Mouse (Mus musculus) Muller cell, postnatal 12 days (primary cell): ENCODE data around the gene Gm5800.
"Not testable (repeated sequence)": the region's sequence is repeated elsewhere in the genome, so short reads cannot be mapped to it uniquely, and the experiment has no call there.

Experiments used
- DNase-seq: peaks from one replicate; pipeline ENCODE4 v3.0.0-alpha.2; 2015; ENCODE audit errors: inconsistent ontology term

Gm5800 gene

DNA sequence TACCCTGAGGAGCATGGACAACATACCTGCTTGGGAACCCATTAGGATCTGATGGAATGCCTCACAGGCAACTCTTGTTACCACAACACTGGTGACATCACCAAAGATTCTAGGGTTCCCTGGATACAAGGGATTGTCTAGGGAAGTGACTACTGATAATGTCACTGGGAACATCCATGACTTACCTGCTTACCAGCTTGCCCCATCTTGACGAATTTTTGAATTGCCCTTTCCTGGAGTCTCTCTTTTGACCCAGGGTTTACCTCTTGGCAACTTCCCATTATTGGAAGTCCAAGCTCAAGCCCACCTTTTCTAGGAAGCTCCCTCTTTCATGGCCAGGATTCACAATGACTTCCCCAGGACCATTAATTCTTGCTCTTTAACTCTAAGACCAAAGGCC is at the start of gene Gm5800:
TSS of gene Gm5800 (minus strand) at position 101 of the 400 bp plus-strand sequence.
- no peak for DNase-seq

DNA sequence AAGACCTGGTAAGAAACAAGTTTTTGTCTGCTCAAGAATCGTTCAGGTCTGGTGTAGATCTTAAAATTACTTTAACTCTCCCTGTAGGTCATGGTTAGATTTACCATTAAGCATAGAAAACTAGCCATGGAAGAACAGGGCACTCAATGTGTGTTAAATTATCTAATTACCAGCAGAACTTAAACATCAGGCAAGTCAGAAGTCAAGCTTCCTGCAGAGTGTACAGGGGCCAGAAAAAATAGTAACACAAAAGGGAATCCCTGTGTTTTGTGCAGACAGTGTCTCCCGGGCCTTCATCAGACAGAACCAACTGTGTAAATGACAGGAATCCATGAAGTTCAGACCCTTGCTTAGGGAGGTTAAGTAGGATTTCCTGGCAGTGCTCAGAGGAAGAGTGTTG is 39.0 kb upstream of the Gm5800 start:
- DNase-seq: no peak

DNA sequence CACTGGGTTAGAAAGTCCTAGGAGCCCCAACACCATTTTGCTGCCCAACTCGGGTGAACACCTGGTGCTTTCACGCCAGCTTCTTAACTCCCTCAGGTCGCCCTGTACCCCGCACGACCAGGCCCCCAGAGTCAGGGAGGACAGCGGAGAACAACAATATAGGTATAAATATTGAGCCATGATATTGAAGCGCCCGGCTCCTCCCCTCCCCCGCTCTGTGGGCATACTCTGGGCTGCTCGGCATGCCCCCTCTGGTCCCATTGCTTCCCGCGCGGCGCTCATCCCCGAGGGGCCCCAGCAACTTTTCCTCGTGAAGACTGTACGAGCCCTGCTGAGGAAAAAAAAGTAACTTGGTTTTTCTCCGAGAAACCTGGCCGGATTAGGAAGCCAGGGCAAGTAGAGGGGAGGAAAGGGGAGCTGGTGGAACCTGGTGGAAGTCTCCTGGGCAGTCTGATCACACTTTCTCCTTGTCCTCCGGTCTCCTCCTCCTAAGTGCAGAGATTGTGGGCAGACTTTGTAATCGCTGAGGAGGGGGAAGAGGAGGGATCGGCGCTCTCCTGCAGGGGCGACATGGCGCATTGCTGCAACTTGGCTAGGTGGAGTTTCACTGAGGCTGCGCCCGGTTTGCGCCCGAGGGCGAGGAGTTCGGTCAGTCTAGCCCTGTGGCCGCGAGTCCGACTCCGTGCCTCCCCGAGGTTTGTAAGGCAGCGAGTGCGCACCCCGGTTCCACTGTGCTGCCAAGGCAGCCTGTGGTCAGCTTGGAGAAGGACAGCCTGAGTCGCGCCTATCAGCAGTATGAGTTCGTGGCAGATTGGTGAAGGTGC is 23.6 kb upstream of the Gm5800 start:
- no peak for DNase-seq

DNA sequence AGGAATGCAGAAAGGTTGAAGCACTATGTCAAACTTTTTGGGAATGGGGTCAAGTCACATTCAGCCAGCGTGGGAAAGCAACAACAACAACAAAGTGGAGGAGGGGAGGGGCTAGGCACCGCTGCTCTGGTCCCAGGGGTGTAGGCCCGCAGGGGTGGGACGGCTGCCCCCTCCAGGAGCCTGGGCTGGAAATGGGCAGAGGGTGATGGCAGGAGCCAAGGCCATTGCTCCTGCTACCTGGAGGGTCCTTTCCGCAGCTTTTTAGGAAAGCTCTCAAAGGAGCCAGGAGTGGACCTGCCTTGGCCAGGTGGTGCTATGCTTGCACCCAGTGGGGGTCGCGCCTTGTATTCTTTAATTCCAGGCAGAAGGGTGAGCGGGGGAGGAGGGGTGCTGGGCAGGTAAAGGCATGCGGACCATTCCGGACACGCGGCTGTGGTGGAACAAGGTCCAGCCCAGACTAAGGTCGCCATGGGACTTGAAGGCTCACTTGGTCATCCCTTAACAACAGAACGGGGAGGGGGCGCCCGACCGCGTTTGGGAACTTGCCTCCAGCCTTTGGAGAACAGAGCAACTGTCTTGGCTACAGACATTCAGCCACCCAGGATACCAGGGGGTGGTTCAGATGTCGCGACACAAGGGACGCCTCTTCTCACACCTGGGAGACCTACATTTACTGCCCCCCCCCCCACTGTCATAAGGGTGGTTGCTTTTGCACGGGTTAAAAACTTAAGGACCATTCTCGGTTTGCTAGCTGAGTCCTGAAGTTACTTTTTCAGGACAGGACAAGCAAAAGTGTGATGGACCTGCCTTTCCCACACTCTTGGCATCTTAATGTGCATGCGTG is 22.4 kb upstream of the Gm5800 start:
- DNase-seq: no peak

DNA sequence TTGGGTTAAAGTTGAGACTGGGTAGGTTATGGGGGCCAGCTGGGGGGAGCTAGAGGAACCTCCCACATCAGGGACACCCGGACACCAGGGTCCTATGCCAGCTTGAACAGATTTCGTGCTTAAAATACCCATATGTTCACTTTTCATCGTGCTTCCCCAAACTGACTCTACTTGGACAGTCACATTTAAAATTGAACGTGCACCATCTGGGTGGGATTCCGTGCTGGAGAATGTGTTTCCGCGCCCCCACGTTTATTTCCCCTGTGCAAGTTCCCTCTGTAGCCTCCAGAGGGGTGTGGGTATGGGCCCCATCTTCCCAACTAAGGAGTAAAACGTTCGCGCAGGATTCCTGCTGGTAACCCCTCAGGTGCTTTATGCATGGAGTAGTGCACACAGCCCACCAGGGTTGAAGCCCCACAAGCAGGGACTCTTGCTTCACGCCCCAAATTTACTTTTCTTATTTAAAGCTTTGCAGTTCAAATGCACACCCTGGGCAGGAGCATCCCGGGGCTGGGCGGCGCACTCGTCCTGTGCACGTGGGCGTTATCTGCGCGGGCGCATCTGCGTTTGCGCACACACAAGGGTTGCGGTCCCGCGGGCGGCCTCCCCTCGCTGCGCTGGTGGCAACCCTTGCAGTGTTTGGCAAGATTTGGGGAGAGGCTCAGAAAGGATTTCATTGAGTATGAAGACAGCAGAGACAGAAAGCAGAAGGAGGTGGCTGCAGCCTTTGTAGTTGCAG is 21.6 kb upstream of the Gm5800 start:
- no peak for DNase-seq

DNA sequence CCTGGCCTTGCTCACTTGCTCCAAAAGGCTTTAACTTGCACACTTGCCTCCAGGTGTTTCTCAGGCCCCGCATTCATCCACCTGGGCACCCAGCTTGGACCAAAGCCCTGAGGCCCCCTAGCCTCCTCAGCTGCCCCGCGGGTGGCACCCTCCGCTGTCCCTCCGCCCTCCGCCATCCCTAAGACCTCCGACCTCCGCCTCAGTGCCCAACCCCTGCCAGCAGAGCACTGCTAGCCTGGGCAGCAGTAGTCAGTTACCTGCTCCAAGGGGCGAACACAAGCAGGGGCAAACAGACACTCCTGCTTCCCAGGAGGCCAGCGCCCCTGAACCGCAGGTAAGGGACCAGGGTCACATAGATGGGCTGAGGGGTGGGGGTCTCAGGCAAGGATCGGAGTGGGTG is 21.0 kb upstream of the Gm5800 start:
- no peak for DNase-seq

DNA sequence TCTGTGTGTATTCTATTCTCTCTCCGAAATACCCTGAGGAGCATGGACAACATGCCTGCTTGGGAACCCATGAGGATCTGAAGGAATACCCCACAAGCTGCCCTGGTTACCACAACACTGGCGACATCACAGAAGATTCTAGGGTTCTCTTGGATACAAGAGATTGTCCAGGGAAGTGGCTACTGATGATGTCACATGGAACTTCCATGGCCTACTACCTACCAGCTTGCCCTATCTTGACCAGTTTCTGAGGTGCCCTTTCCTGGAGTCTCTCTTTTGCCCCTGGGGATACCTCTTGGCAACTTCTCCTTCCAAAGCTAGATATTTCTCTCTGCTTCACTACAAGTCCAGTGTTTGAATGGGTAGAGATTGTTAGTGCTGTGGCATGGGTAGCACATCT is 21.6 kb downstream of the Gm5800 start, which contains the start of gene Gm17079:
TSS of gene Gm17079 (minus strand) at position 101 of the 400 bp plus-strand sequence.
- DNase-seq: not testable (repeated sequence)

DNA sequence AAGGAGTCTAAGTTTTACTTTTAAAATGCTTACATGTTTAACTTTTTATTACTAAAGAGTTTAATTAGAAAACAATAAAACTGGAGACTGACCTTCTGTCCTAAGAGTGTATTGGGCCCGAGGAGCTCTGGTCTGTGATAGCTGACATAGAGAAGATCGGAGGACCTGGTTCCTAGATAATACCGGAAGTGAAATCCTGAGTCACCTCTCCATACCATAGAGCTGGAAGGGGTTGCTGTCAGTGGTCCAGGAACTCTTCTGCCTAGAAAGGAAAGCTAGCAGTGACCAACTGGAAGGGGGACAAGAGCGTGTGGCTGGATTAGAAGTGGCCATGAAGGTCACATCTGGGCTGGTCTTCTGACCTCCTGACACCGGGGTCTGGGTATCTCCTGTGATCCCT is 39.7 kb downstream of the Gm5800 start:
- no peak for DNase-seq
